Mouse (Mus musculus): ENCODE results near the gene Ntm. TPM values are rescaled to one million over a fixed set of nuclear protein-coding genes. Genes with fewer than 3 reads are reported as not detected.

Ntm gene
- total and polyA plus RNA-seq, 3 experiments: 1.6 to 1.9 (median 1.8) TPM

DNA sequence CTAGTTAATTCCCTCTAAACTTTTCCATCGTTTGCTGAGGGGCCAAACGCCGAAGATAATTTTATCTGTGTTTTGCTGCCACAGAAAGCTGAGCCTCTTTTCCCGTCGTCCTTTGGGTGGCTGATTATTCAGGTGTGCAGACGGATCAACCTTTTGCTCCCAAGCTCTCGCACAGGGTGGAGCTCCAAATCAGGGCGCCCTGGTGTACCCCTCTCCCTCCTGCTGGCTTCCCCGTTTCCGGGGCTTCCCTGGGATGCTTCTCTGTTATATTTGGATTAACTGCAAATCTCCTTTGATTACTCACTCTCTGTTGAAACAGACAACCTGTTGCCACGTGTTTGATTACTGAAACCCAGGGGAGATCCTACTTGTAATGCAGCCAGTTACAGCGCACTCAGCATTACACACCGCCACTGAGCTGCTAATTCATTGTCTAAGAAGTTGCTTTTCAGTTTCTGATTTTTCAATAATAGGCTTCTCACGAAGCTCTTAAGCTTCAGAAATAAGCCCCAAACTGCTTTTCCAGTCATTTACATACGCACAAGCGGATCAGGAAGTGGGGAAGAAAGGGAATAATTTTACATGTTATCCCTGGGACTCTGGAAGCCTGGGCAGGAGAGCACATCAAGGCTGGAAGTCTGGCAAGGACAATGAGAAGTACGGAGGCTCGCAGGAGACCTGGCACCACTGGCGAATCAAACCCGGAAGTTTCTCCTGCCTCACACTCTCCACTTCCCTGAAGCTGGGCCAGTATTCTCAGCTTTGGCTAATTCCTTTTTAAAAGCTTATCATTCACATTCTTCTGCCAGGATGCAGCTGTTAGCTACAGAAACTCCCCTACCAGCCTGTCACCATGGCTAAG lies 19.5 kb downstream of the Ntm start:
- H3K79me2 ChIP-seq (replicated peaks; ENCODE audit: control insufficient read depth, insufficient read depth, low read length): no peaks in the 10 kb centered on the region
- no peaks in the 10 kb centered on the region for H3K4me1 ChIP-seq (ENCODE audit: control insufficient read depth, insufficient read depth, low read length)
- no peak overlapping the region for H3K4me3 ChIP-seq
- no peak overlapping the region for H3K27ac ChIP-seq
- H3K9ac ChIP-seq (ENCODE audit: low read depth, low read length): no peak overlapping the region
- 23% methylated on average over 20 of the region's 20 CpGs for WGBS
- TF ChIP-seq EP300 (IDR thresholded peaks at IDR 0.05; ENCODE audit: insufficient read depth, low read depth, low read length) (no peak), CTCF (IDR thresholded peaks at IDR 0.05) (no peak), POLR2A (IDR thresholded peaks at IDR 0.05; ENCODE audit: insufficient read depth, low read depth, low read length) (no peak)
- intact Hi-C loops (cut with DNase I): no loop called here
- no peaks in the 10 kb centered on the region for H3K36me3 ChIP-seq (ENCODE audit: control insufficient read depth, insufficient read depth, low read length)
- no peaks in the 10 kb centered on the region for H3K27me3 ChIP-seq (ENCODE audit: control insufficient read depth, insufficient read depth, low read length)
- no peak for DNase-seq

DNA sequence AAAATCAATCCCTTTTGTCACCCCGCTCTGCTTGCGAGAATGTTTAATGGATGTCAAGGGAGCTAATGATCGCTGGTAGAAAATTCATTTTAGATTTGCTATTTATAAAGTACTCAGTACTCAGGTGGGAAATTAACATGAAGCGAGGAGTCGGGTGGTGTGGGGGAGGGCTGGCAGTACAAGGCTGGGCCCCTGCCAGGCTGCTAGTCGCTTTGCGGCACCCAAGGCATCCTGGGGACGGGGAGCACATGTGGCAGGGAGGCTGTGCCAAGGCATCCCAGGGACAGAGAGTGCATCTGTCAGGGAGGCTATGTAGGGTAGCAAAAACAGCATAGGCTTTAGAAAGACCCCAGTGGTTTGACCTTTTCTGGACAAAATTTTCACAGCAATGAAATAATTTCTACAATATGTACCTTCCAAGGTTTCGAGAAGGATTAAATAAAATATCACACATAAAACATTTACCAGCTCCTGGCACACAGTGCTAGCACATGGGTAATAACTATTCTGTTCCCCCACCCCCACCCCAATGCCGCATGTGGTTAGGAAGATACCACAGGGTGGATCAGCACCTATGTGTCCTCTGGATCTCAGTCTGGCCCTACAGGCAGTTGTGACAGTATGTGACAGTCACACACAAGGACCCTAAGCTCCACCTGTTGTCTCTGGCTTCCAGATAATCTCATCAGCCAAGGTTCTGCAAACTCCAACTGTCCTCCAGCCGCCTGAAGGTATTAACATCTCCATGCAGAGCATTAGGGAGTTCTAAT lies 20.6 kb downstream of the Ntm start:
- intact Hi-C loops (cut with DNase I): no loop called here
- TF ChIP-seq CTCF (IDR thresholded peaks at IDR 0.05) (no peak), POLR2A (IDR thresholded peaks at IDR 0.05; ENCODE audit: insufficient read depth, low read depth, low read length) (no peak), EP300 (IDR thresholded peaks at IDR 0.05; ENCODE audit: insufficient read depth, low read depth, low read length) (no peak)
- H3K4me3 ChIP-seq: no peak overlapping the region
- no peak overlapping the region for H3K27ac ChIP-seq
- no peaks in the 10 kb centered on the region for H3K79me2 ChIP-seq (replicated peaks; ENCODE audit: control insufficient read depth, insufficient read depth, low read length)
- no peaks in the 10 kb centered on the region for H3K27me3 ChIP-seq (ENCODE audit: control insufficient read depth, insufficient read depth, low read length)
- no peaks in the 10 kb centered on the region for H3K4me1 ChIP-seq (ENCODE audit: control insufficient read depth, insufficient read depth, low read length)
- WGBS: 55% methylated on average over 11 of the region's 11 CpGs
- no peak overlapping the region for H3K9ac ChIP-seq (ENCODE audit: low read depth, low read length)
- no peak for DNase-seq
- H3K36me3 ChIP-seq (ENCODE audit: control insufficient read depth, insufficient read depth, low read length): no peaks in the 10 kb centered on the region

DNA sequence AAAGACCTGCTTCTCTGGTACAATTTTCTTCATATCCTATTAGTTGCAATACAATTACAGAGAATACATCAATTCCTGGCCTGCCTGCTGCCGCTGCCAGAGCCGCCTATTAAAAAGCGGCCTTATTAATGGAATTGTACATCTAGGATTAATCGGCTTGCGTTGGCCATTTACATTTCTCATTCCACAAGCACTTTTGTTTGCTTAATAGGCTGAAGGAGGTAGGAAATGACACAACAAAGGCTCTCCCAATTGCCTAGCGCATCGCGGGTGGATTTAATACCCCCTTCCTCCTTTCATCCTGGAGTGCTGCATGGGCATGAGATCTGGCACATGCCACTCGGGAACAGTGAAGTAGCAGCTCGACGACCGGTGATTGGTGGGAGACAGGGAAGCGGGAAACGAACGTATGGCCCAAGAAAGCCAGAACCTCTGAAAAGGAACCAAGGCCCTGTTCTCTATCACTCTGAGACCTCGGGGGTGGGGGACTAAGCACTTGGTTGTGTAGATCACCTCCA lies 23.4 kb downstream of the Ntm start:
- no peak for TF ChIP-seq POLR2A (IDR thresholded peaks at IDR 0.05; ENCODE audit: insufficient read depth, low read depth, low read length)
- no peak for TF ChIP-seq CTCF (IDR thresholded peaks at IDR 0.05)
- no peak for TF ChIP-seq EP300 (IDR thresholded peaks at IDR 0.05; ENCODE audit: insufficient read depth, low read depth, low read length)
- WGBS: 93% methylated on average over 16 of the region's 16 CpGs
- no peaks in the 10 kb centered on the region for H3K27me3 ChIP-seq (ENCODE audit: control insufficient read depth, insufficient read depth, low read length)
- no peak for DNase-seq
- no peaks in the 10 kb centered on the region for H3K4me1 ChIP-seq (ENCODE audit: control insufficient read depth, insufficient read depth, low read length)
- no peaks in the 10 kb centered on the region for H3K36me3 ChIP-seq (ENCODE audit: control insufficient read depth, insufficient read depth, low read length)
- no peak overlapping the region for H3K9ac ChIP-seq (ENCODE audit: low read depth, low read length)
- H3K27ac ChIP-seq: no peak overlapping the region
- intact Hi-C loops (cut with DNase I): no loop called here
- H3K79me2 ChIP-seq (replicated peaks; ENCODE audit: control insufficient read depth, insufficient read depth, low read length): no peaks in the 10 kb centered on the region
- H3K4me3 ChIP-seq: no peak overlapping the region

DNA sequence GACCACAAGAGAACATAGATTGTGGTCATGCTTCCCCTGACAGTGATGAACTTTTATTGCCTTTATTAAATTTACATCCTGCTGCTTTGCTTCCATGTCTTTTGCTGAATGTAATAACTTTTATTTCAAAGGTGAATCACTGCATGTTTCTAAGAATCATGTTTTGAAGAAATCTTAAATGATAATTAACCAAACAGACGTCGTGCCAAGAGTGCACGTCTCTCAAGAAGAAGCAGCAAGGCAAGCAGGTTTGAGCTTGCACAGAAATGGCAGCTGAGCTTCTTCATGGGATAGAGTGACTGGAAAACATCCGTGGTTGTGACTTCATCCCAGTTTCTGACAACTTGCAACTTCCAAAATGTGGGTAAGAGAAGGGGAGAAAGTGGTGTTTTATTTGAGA lies 34.1 kb downstream of the Ntm start:
- Histone ChIP-seq H3K4me1 (ENCODE audit: control insufficient read depth, insufficient read depth, low read length) (no peaks in the 10 kb centered on the region), H3K27ac (no peak overlapping the region), H3K36me3 (ENCODE audit: control insufficient read depth, insufficient read depth, low read length) (no peaks in the 10 kb centered on the region), H3K79me2 (replicated peaks; ENCODE audit: control insufficient read depth, insufficient read depth, low read length) (no peaks in the 10 kb centered on the region), H3K4me3 (no peak overlapping the region), H3K9ac (ENCODE audit: low read depth, low read length) (no peak overlapping the region), H3K27me3 (ENCODE audit: control insufficient read depth, insufficient read depth, low read length) (no peaks in the 10 kb centered on the region)
- no peak for DNase-seq
- WGBS: 83% methylated on average over 4 of the region's 4 CpGs
- intact Hi-C loops (cut with DNase I): no loop called here
- TF ChIP-seq POLR2A (IDR thresholded peaks at IDR 0.05; ENCODE audit: insufficient read depth, low read depth, low read length): no peak
- TF ChIP-seq CTCF (IDR thresholded peaks at IDR 0.05): no peak
- TF ChIP-seq EP300 (IDR thresholded peaks at IDR 0.05; ENCODE audit: insufficient read depth, low read depth, low read length): no peak

DNA sequence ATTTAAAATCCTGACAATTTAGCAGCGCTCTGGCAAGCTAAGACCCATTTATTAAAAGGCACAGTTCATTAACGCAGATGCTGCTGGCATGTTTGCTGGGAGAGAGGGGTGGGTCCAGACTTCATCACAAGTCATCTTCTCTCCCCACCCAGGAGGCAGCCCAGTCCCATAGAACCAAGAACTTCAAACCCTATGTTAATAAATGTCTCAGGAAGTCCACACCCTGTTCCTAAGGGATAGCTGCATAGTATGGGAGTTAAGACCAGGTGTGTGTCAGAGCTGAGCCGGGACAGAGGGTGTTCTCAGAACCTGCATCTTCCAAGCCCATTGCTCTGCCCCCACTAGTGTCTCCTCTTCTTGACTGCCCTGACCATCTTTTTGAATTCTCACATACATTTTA lies 37.6 kb downstream of the Ntm start:
- H3K9ac ChIP-seq (ENCODE audit: low read depth, low read length): no peak overlapping the region
- no peaks in the 10 kb centered on the region for H3K4me1 ChIP-seq (ENCODE audit: control insufficient read depth, insufficient read depth, low read length)
- no peaks in the 10 kb centered on the region for H3K79me2 ChIP-seq (replicated peaks; ENCODE audit: control insufficient read depth, insufficient read depth, low read length)
- H3K27me3 ChIP-seq (ENCODE audit: control insufficient read depth, insufficient read depth, low read length): no peaks in the 10 kb centered on the region
- DNase-seq: no peak
- no peak for TF ChIP-seq CTCF (IDR thresholded peaks at IDR 0.05)
- TF ChIP-seq EP300 (IDR thresholded peaks at IDR 0.05; ENCODE audit: insufficient read depth, low read depth, low read length): no peak
- no peak for TF ChIP-seq POLR2A (IDR thresholded peaks at IDR 0.05; ENCODE audit: insufficient read depth, low read depth, low read length)
- WGBS: 82% methylated on average over 3 of the region's 3 CpGs
- H3K27ac ChIP-seq: no peak overlapping the region
- intact Hi-C loops (cut with DNase I): no loop called here
- no peaks in the 10 kb centered on the region for H3K36me3 ChIP-seq (ENCODE audit: control insufficient read depth, insufficient read depth, low read length)
- H3K4me3 ChIP-seq: no peak overlapping the region

All from heart, adult 2 months (tissue).